Mouse (Mus musculus): ENCODE data around the gene Ciao1. TPM values are rescaled to one million over a fixed set of nuclear protein-coding genes. Genes with fewer than 3 reads are reported as not detected.
"Not testable (repeated sequence)": the region's sequence is repeated elsewhere in the genome, so short reads cannot be mapped to it uniquely, and the experiment has no call there.

Gene Ciao1
- polyA plus RNA-seq (2015; fragmentation: Nextera tagmentation; extraction: Ambion mirVana): 59.0 and 61.6 TPM in 2 replicates

GRCm38 (mm10) chr2:127247592-127248333 lies at the start of gene Ciao1, which contains the start of gene Tmem127:
TSS of gene Ciao1 (minus strand) at chr2:127247816.
TSS of gene Tmem127 (plus strand) at chr2:127247908.
- Histone ChIP-seq H3K27me3 (replicated peaks; ENCODE audit: control insufficient read depth, insufficient read depth, low read length) (no peaks in the 10 kb centered on the region), H3K36me3 (ENCODE audit: control insufficient read depth, insufficient read depth, low read length) (peaks cover 25% of the 10 kb centered on the region), H3K27ac (ENCODE audit: low read depth, low read length) (peak within 1 kb of the TSS; percentile 84), H3K4me2 (ENCODE audit: low read length) (peak within 1 kb of the TSS; percentile 92), H3K9me3 (ENCODE audit: control insufficient read depth, low read length) (no peaks in the 10 kb centered on the region), H3K4me3 (ENCODE audit: low read length) (peak within 1 kb of the TSS; percentile 99), H3K4me1 (ENCODE audit: control insufficient read depth, insufficient read depth, low read depth, low read length) (peaks cover 37% of the 10 kb centered on the region), H3K9ac (ENCODE audit: low read depth, low read length) (peak within 1 kb of the TSS; percentile 89)
- peak; percentile 98 for ATAC-seq
- WGBS: under 1% methylated on average over 50 of the region's 53 CpGs

GRCm38 (mm10) chr2:127297001-127297805 lies 49.6 kb upstream of the Ciao1 start:
- no peaks in the 10 kb centered on the region for H3K27me3 ChIP-seq (replicated peaks; ENCODE audit: control insufficient read depth, insufficient read depth, low read length)
- H3K9me3 ChIP-seq (ENCODE audit: control insufficient read depth, low read length): no peaks in the 10 kb centered on the region
- no peak overlapping the region for H3K4me3 ChIP-seq (ENCODE audit: low read length)
- H3K9ac ChIP-seq (ENCODE audit: low read depth, low read length): no peak overlapping the region
- ATAC-seq: no peak
- H3K4me1 ChIP-seq (ENCODE audit: control insufficient read depth, insufficient read depth, low read depth, low read length): no peaks in the 10 kb centered on the region
- WGBS: 95% methylated on average over 7 of the region's 7 CpGs
- no peak overlapping the region for H3K27ac ChIP-seq (ENCODE audit: low read depth, low read length)
- peaks cover 38% of the 10 kb centered on the region for H3K36me3 ChIP-seq (ENCODE audit: control insufficient read depth, insufficient read depth, low read length)
- H3K4me2 ChIP-seq (ENCODE audit: low read length): no peak overlapping the region

GRCm38 (mm10) chr2:127292250-127292649 lies 44.6 kb upstream of the Ciao1 start:
- ATAC-seq: no peak
- Histone ChIP-seq H3K4me1 (ENCODE audit: control insufficient read depth, insufficient read depth, low read depth, low read length) (no peaks in the 10 kb centered on the region), H3K27me3 (replicated peaks; ENCODE audit: control insufficient read depth, insufficient read depth, low read length) (no peaks in the 10 kb centered on the region), H3K36me3 (ENCODE audit: control insufficient read depth, insufficient read depth, low read length) (peaks cover 24% of the 10 kb centered on the region), H3K4me3 (ENCODE audit: low read length) (no peak overlapping the region), H3K9ac (ENCODE audit: low read depth, low read length) (no peak overlapping the region), H3K27ac (ENCODE audit: low read depth, low read length) (no peak overlapping the region), H3K4me2 (ENCODE audit: low read length) (no peak overlapping the region), H3K9me3 (ENCODE audit: control insufficient read depth, low read length) (no peaks in the 10 kb centered on the region)
- WGBS: 94% methylated on average over 4 of the region's 4 CpGs

GRCm38 (mm10) chr2:127278162-127278561 lies 30.5 kb upstream of the Ciao1 start:
- Histone ChIP-seq H3K27me3 (replicated peaks; ENCODE audit: control insufficient read depth, insufficient read depth, low read length) (no peaks in the 10 kb centered on the region), H3K4me2 (ENCODE audit: low read length) (no peak overlapping the region), H3K9ac (ENCODE audit: low read depth, low read length) (no peak overlapping the region), H3K27ac (ENCODE audit: low read depth, low read length) (no peak overlapping the region), H3K4me3 (ENCODE audit: low read length) (no peak overlapping the region), H3K9me3 (ENCODE audit: control insufficient read depth, low read length) (no peaks in the 10 kb centered on the region), H3K4me1 (ENCODE audit: control insufficient read depth, insufficient read depth, low read depth, low read length) (peaks cover 5% of the 10 kb centered on the region; the same call in 1 of the 2 replicates), H3K36me3 (ENCODE audit: control insufficient read depth, insufficient read depth, low read length) (no peaks in the 10 kb centered on the region)
- no peak for ATAC-seq

- Histone ChIP-seq H3K4me2 (ENCODE audit: low read length) (no peak overlapping the region), H3K9me3 (ENCODE audit: control insufficient read depth, low read length) (no peaks in the 10 kb centered on the region), H3K27me3 (replicated peaks; ENCODE audit: control insufficient read depth, insufficient read depth, low read length) (no peaks in the 10 kb centered on the region), H3K4me1 (ENCODE audit: control insufficient read depth, insufficient read depth, low read depth, low read length) (peaks cover 14% of the 10 kb centered on the region), H3K4me3 (ENCODE audit: low read length) (no peak overlapping the region), H3K9ac (ENCODE audit: low read depth, low read length) (no peak overlapping the region), H3K36me3 (ENCODE audit: control insufficient read depth, insufficient read depth, low read length) (no peaks in the 10 kb centered on the region), H3K27ac (ENCODE audit: low read depth, low read length) (no peak overlapping the region)
- no peak for ATAC-seq
- WGBS: 84% methylated on average over 5 of the region's 5 CpGs
Observed at GRCm38 (mm10) chr2:127275551-127276320, 28.1 kb upstream of the Ciao1 start.

GRCm38 (mm10) chr2:127274590-127274989 lies 27.0 kb upstream of the Ciao1 start:
- Histone ChIP-seq H3K4me2 (ENCODE audit: low read length) (no peak overlapping the region), H3K36me3 (ENCODE audit: control insufficient read depth, insufficient read depth, low read length) (no peaks in the 10 kb centered on the region), H3K27me3 (replicated peaks; ENCODE audit: control insufficient read depth, insufficient read depth, low read length) (no peaks in the 10 kb centered on the region), H3K27ac (ENCODE audit: low read depth, low read length) (no peak overlapping the region), H3K4me3 (ENCODE audit: low read length) (no peak overlapping the region), H3K4me1 (ENCODE audit: control insufficient read depth, insufficient read depth, low read depth, low read length) (peaks cover 14% of the 10 kb centered on the region), H3K9ac (ENCODE audit: low read depth, low read length) (peak overlapping the region; percentile 45; the same call in 1 of the 2 replicates), H3K9me3 (ENCODE audit: control insufficient read depth, low read length) (no peaks in the 10 kb centered on the region)
- WGBS: 85% methylated on average over 2 of the region's 2 CpGs
- ATAC-seq: no peak

- no peak overlapping the region for H3K4me2 ChIP-seq (ENCODE audit: low read length)
Observed at GRCm38 (mm10) chr2:127272806-127273205, 25.2 kb upstream of the Ciao1 start.

GRCm38 (mm10) chr2:127272049-127272448 lies 24.4 kb upstream of the Ciao1 start:
- H3K4me3 ChIP-seq (ENCODE audit: low read length); H3K9me3 ChIP-seq (ENCODE audit: control insufficient read depth, low read length); H3K27ac ChIP-seq (ENCODE audit: low read depth, low read length); H3K9ac ChIP-seq (ENCODE audit: low read depth, low read length); H3K27me3 ChIP-seq (replicated peaks; ENCODE audit: control insufficient read depth, insufficient read depth, low read length); ATAC-seq; H3K36me3 ChIP-seq (ENCODE audit: control insufficient read depth, insufficient read depth, low read length): not testable (repeated sequence)
- WGBS: 90% methylated on average over 4 of the region's 4 CpGs
- Histone ChIP-seq H3K4me2 (ENCODE audit: low read length) (peak overlapping the region; percentile 86; the same call in 1 of the 2 replicates), H3K4me1 (ENCODE audit: control insufficient read depth, insufficient read depth, low read depth, low read length) (peaks cover 14% of the 10 kb centered on the region)

More at GRCm38 (mm10) chr2:127272806-127273205, 25.2 kb upstream of the Ciao1 start:
- Histone ChIP-seq H3K9ac (ENCODE audit: low read depth, low read length) (no peak overlapping the region), H3K36me3 (ENCODE audit: control insufficient read depth, insufficient read depth, low read length) (no peaks in the 10 kb centered on the region), H3K4me1 (ENCODE audit: control insufficient read depth, insufficient read depth, low read depth, low read length) (peaks cover 14% of the 10 kb centered on the region), H3K4me3 (ENCODE audit: low read length) (no peak overlapping the region), H3K9me3 (ENCODE audit: control insufficient read depth, low read length) (no peaks in the 10 kb centered on the region), H3K27me3 (replicated peaks; ENCODE audit: control insufficient read depth, insufficient read depth, low read length) (no peaks in the 10 kb centered on the region), H3K27ac (ENCODE audit: low read depth, low read length) (no peak overlapping the region)
- ATAC-seq: no peak
- WGBS: 94% methylated on average over 3 of the region's 3 CpGs

Data from hindbrain, embryonic 16.5 days (tissue).